Mouse (Mus musculus) retina, postnatal 1 day (tissue): ENCODE results near the gene Atox1.
"Not testable (repeated sequence)": the region's sequence is repeated elsewhere in the genome, so short reads cannot be mapped to it uniquely, and the experiment has no call there.

Experiments used
- DNase-seq: peaks from one replicate; pipeline ENCODE4 v3.0.0-alpha.2; 2012

Atox1 gene

GRCm38 (mm10) chr11:55449531-55449930, 11.5 kb downstream of the Atox1 start:
- DNase-seq = no peak

GRCm38 (mm10) chr11:55446579-55446978, 14.5 kb downstream of the Atox1 start:
- peak; percentile 88 for DNase-seq

- DNase-seq = peak; percentile 89
These were observed 16.3 kb downstream of the Atox1 start for GRCm38 (mm10) chr11:55444772-55445171.

GRCm38 (mm10) chr11:55439718-55440117, 21.3 kb downstream of the Atox1 start:
- no peak for DNase-seq

- no peak for DNase-seq
These were observed 23.0 kb downstream of the Atox1 start for GRCm38 (mm10) chr11:55438031-55438430.

GRCm38 (mm10) chr11:55436089-55436488, 24.9 kb downstream of the Atox1 start:
- no peak for DNase-seq

DNA sequence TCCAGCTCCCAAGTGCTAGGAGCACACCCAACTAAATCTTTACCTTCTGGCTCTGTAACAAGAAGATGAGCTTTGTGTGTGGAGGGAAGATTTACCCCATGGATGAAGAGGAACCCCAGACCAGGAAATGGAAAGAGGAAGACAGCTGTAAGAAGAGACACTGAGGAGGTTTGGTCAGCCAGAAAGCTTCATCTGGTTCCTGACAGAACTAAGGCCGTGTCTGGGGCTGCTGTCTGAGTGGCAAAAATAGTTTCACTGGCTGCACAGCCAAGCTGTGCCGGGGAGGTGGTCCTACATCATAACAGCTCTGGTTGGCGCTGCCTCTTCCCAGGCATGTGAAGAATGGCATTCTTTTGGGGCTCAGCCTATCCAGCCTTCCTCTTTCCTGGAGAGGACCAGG, 28.1 kb downstream of the Atox1 start:
- DNase-seq = no peak

DNA sequence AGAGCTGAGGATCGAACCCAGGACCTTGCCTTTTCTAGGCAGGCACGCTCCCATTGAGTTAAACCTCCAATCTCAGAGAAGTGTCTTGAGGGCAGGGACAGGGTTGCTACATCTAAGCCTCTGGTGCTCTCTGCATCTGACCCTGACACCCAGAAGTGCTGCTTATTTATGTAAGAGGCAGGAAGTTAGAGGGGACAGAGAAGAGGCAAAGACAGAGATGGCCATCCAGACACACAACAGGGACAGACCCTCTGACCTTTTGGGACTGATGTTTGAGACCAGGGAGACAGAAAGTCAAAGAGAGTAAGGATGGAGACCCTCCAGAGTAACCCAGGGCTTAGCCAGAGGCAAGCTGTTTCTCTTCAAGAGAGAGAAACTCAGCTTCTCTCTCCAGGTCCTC, 31.1 kb downstream of the Atox1 start:
- no peak for DNase-seq

DNA sequence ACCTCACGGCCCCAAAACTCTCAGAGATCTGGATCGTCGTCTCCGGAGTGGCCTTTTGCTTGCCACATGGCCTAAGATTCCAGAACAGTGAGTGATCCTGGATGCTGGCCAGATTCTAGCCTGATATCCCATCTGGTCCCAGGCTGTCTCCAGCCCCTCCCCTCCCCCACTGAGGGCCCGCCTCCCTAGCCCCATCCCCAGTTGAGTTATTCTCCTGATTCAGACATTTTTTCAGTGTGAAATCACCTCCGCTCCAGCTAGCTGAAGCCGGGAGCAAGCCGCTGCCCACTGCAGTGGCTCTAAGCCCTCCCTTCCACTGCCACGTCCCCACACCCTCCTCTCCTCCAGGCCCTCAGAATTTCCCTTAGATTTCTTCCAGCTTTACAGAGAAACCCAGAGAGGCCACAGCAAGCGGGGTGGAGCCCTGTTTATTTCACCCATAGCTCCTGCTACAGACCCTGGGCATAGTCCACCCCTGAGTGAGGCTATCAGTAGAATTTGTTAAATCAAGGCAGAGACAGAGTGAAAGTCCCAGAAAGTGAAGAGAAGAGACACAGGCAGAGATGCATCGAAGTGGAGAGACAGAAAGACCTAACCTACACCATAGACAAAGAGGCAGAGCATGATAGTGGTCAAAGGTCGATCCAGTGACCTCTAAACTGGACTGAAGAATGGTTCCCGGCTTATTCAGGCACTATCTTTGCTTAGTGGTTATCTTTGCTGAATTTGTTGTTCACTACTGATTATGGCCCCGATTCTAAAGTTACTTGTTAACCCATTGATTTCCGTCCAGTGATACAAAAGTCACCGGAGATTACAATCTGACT, 32.6 kb downstream of the Atox1 start:
- peak; percentile 86 for DNase-seq

DNA sequence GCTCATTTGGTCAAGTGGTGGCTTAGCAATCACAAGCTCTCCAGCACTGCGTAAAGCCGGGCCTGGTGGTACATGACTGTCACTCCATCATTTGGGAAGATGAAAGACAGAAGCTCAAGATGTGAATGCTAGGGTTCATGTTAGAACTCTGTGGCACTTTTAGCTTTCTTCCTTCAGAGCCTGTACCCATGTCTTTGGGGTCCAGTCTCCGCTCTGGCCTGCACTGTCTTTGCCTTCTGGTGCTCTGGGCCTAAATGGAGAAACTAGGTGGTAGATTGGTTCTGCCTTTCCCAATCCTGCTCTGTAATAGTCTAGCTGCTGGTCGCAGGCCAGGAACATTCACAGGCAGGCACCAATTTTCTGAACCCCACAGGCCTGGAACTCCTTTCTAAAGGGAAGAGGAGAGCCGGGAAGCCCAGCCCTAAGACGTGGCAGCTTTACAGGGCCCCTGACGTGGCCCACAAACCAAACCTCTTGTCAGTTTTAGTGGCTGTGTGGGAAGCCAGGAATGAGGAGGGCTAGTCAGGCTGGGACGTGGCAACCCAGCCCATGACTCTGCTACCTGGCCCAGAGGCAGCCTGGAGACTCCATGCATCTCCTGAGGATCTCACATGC, 36.2 kb downstream of the Atox1 start:
- DNase-seq = no peak

GRCm38 (mm10) chr11:55423756-55424155, 37.3 kb downstream of the Atox1 start:
- DNase-seq = peak; percentile 95

DNA sequence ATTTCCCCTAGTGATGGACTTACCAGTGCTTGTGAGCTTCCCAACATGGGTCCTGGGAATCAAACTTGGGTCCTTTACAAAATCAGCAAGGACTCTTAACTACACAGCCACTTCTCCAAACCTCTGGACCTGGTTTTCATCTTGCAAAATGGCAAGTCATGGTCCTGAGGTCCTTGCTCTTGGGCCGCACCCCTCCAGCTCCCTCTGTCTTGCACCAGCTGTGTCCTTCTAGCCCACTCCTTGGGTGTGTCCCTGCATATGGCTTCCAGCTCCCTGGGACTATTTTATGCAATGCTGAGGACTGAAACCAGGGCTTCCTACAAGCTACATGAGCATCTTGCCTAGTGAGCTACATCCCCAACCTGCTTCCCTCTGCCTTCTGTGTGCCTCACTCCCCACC, 38.1 kb downstream of the Atox1 start, which contains the start of gene Sparc:
Gene Sparc (minus strand): TSS at position 206 of the 400 bp plus-strand sequence.
- no peak for DNase-seq

DNA sequence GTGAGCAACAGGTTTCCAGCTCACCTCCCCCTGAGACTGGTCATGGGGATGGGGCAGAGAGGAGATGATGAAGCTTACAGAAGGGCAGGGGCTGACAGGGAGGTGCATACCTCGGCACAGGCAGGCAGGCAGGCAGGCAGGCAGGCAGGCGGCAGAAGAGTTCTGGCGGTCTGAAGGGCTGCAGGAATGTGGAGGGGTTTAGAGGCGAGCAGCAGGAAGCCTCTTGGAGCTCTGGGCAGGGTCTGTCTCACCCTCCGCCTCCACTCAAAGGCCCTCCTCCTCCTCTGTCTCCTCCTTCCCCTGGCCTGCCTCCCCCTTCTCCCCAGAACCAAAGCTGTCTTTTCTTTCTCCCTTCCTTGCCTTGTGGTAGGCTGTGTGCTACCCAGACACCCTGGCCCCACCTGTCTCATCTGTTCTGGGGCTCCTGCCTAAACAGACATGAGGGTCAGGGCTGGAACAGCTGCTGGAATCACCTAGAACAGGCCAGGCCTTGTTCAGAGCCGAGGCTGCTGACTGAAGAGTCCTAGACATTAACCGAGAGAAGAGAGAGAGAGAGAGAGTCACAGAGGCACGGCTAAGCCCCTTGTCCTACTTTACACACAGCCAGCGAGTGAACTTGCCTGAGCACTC, 41.2 kb downstream of the Atox1 start:
- DNase-seq = peak; percentile 81

GRCm38 (mm10) chr11:55419296-55419677, 41.8 kb downstream of the Atox1 start:
- DNase-seq = no peak

DNA sequence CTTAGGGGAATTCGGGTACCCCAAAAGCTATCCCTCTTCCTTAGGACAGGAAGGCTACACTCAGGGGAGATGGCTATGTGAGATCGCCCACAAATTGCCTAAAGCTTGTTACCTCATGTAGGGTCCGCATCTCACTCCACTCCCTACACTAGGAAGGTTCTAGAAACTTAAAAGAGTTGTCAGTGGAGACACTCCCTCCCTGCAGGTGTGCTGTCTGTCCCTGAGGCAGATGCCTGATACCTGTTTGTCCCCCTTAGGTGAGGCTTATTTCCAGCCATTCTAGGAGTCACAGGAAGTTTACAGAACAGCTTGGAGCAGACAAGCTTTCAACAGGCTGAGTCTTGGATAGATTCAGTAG, 42.4 kb downstream of the Atox1 start:
- no peak for DNase-seq

DNA sequence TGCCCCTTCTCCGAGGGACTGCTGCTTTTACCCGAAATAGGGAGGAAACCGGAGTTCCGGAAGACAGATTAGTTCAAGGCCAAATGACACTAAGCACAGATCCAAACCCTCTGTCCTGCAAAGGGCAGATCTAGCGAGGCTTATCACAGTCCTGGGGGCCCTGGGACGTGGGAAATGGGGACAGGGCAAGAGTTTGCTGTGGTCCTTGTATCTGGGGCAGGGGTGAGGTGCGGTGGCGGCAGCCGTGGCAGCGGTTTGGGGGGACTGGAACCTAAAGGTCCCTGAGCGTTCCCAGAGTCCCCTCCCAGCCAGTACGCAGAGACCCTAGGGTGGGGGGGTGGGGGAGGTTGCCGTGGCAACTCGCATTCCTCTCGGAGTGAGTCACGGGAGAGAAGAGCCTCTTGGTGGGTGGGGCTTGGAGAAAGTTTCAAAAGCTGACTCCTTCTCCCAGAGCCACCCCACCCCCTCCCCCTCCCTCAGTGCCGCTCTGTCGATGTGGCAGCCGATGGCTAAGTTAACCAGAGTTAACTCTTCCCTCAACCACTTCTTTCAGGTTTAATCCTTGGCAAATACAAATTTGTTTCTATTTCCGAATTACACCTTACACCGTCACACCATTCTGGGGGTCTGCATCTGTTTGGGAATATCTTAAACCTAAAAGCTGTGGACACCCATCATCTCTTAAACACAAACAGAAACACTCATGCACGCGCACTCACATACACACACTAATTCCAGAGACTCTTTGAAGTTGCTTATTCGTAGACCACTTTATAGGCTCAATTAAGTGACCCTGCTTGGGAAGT, 42.9 kb downstream of the Atox1 start:
- DNase-seq = peak; percentile 82

GRCm38 (mm10) chr11:55416609-55417265, 44.3 kb downstream of the Atox1 start:
- DNase-seq = no peak

- DNase-seq = not testable (repeated sequence)
These were observed 45.3 kb downstream of the Atox1 start for GRCm38 (mm10) chr11:55415731-55416130.

DNA sequence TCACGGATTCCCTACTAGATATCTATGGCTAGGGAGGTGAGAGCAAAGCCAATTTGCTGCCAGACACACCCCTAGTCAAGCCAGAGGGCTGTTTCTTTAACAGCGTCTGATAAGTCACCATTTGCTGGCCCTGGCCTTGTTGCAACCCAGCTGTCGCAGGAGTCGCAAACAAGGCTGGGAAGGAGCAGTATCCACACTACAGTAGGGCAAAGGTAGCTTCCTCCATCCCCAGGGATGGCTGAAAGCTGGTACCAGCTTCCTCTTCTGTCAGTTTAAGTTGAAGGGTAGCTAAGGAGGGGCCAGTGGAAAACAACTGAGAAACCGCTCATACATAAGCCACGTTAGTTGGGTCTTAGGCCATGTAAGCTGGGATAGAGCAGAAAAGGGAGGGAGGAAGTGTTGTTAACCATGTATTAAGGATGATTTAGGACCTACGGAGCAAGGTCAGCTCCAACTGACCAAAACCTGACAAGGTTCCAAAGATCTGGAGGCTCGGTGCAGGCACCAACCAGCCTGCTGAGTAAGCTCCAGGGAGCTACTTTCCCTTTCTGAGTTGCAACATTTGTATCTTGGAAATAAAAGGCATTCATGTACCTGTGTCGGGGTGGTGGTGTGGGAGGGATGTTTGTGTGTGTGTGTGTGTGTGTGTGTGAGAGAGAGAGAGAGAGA, 45.9 kb downstream of the Atox1 start:
- DNase-seq = no peak

DNA sequence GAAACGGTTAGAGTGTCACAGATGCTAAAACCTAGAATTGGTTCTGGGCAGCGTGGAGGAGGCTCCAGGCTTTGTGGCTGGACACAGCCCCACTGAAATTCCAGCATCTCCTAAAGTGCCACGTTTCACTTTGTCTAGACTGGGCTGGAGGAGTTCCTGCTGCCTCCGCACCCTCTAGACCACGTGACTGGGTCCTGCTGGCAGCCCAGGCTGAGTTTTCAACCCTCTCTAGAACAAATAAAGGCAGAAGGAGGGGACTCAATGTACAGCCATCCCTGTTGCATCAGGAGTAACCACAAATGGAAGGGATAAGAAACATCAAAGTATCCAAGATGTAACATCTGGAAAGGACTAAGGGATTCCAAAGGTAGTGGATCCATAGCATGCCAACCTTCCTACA, 46.7 kb downstream of the Atox1 start:
- DNase-seq = no peak

DNA sequence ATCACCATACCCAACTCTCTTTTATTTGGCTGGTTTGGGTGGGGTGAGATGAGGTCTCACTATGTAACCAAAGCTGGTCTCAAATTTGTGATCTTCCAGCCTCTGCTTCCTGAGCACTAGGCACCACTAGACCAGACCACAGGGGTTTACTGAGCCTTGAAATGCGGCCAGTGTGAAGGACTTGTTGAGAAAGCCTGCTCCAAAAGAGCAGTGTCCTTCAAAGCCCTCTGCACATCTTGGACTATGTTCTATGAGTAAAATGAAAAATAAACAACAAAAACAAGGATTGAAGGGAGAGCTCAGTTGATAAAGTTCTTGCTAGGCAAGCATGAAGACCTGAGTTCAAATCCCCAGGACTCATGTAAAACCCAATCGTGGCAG, 47.6 kb downstream of the Atox1 start:
- DNase-seq = no peak
